Mouse (Mus musculus): ENCODE measurements at regions not wholly inside any gene's neighbourhood (a gene's known extent, or its start where the extent isn't known, plus 50 kb on each side); places are given as distances from the start of the nearest gene placed in this dataset.

DNA sequence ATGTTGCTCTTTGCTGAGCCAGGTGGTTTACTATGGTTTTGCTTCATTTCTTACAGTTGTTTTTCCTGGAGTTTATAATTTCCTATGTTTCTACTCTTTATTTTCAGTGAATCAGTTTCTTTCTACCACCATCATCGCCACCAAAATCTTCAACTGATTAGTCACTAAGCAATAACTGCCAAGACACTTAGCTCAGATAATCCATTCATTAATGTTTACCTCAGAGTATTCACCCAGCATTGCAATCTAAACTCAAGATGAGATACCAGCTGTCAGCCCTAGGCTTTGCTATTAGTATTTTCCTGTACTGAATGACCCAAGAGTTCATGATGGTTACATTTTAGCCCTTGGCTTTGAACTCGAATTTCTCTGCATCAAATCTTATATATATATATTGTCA lies 96.8 kb upstream of the Cadm1 start:
- no peak for DNase-seq (ENCODE audit: low spot score in 2 of 2)

GRCm38 (mm10) chr9:47434091-47434490 lies 95.9 kb upstream of the Cadm1 start:
- no peak for DNase-seq (ENCODE audit: low spot score in 2 of 2)

- no peak for DNase-seq (ENCODE audit: low spot score in 2 of 2)
Measured at GRCm38 (mm10) chr9:47438976-47439375, 91.0 kb upstream of the Cadm1 start.

DNA sequence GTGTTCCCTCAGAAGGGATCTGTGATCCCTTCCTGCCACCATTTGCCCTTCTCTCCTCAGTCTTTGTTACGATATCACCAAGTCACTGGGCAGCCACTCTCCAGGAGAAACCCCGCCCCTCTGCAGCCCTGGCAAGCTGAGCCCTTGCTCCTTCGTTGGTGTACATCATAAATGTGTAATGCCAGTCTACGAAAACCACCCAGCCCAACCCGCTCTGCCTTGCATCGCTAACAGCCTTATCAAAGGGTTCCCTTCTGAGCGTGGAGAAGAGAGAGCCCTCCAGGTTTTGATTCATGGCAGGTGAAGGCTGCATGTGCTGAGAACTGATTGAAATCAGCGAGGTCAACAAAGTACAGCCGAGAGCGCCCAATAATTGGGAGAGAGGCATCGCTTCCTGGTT lies 90.5 kb upstream of the Cadm1 start:
- DNase-seq (ENCODE audit: low spot score in 2 of 2): no peak

DNA sequence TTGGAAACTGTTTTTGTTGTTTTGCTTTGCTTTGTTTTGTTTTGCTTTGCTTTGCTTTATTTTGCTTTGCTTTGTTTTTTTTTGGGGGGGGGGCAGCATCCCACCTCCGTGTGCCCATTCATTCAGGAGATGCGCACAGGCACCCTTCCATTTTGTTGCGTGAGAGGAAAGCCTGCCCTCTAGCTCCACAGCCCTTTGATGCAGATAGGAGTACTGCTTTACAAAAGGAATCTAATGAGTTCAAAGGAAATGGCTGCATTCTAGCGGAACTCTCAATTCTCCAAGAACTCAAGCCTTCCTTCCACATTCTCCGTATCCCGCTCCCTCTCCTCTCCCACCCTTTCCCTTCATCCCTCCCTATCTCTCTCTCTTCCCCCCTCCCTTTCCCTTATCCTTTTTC lies 89.8 kb upstream of the Cadm1 start:
- DNase-seq (ENCODE audit: low spot score in 2 of 2): peak; percentile 48 to 60

GRCm38 (mm10) chr9:47441155-47441554 lies 88.8 kb upstream of the Cadm1 start:
- no peak for DNase-seq (ENCODE audit: low spot score in 2 of 2)

DNA sequence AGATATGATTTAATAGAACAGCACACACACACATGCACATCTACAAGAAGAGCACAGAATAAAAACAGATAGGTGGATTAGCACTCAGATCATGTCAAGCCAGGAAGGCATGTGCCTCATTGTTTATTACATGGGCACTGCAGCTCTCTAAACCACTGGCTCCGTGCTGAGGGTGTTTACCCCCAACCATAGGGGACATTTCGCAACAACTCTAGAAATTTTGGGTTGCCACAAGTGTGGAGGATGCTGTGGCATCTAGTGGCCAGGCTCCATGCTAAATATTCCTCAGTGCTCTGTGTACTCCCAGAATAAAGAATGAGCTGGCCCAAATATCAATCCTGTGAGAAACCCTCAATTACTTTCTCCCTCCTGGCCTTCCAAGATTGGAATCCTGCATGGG lies 85.8 kb upstream of the Cadm1 start:
- DNase-seq (ENCODE audit: low spot score in 2 of 2): no peak

GRCm38 (mm10) chr9:47444752-47445151 lies 85.2 kb upstream of the Cadm1 start:
- no peak for DNase-seq (ENCODE audit: low spot score in 2 of 2)

DNA sequence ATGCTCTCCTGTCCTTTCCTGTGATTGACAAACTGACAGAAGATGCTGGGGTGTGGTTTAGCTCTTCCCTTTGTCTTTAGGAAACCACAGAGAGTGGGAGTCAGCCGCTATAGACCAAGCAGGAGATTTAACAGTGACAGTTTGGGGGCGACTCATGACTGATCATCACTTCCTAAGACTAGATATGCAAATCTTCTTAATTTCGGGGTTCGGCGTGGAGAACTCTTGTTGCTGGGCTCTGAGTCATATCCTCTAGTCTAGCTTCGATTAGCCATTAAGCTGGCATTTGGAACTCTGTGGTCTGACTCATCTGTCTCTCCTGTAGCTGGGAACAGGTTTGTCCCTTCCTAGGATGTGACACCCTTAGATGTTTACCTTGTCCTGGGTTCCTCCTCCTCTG lies 84.6 kb upstream of the Cadm1 start:
- no peak for DNase-seq (ENCODE audit: low spot score in 2 of 2)

DNA sequence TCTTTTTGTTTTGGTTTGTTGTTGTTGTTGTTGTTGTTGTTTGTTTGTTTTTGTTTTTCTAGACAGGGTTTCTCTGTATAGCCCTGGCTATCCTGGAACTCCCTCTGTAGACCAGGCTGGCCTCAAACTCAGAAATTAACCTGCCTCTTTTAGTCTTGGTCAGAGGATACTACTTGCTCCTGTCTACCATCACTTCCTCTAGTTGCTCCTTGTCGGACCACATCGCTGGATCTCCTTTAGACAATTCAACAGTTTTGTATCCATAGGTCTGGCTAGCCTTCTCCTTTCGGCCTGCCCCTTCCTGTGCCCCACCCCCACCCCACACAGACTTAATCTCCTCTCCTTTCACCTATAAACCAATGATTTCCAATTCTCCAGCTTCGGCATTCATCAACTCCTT lies 77.2 kb upstream of the Cadm1 start:
- no peak for DNase-seq (ENCODE audit: low spot score in 2 of 2)

DNA sequence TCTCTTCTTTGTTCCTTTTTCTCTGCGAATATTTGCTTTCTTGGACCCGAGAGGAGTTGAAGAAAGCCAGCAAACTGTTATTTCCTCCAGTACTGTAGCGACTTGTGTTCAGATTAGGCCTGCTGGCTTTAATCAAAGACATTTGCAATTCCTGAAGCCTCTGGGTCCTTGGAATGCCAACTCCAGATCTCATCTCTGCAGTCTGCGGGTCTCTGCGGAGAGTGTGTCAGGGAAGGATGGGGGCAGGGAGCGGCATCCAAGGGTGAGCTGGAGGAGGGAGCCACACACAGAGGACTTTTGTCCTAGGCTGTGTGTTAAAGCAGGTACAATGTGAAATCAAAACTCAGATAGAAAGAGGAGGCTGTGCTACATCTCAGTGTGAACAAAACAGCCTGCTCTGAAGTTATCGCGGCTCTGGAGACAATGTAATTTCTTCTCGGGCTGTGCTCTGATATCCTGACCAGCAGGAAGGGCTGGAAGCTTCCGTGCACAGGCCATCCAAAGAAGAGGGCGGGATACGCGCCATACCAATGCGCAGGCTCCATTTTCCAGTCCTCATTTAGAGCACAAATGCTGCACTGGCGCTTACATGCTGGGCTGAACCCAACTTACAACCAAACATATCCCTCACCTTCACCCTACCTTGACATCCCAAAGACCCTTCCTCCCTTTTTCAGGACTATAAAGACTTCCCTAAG lies 71.1 kb upstream of the Cadm1 start:
- no peak for DNase-seq (ENCODE audit: low spot score in 2 of 2)

DNA sequence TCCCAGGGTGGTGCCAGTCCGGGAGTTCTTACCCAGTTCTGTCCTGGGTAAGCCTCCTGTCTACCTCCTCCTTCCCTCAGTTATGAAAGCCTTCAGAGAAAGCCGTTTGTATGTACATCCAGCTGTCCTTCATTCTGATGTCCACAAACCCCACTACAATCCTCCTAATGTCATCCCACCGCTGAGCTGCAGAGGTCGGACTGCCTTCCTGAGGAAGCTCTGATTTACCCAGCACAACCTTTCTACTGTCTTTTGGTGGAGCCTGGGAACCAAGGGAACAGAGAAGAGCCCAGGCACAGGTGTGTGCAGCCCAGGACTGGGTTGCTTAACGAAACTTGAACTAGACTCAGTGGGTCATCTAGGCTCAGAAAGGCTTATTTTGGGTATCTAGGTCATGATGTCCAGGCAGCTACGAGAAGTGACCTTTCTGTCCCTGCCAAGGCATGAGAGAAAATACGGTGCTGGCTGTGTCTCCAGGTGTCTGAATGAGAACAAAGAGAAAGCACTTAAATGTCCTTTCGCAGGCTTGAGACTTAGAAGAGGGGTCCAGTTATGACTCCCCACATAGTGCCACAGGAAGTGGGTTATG lies 70.4 kb upstream of the Cadm1 start:
- DNase-seq (ENCODE audit: low spot score in 2 of 2): no peak

GRCm38 (mm10) chr9:47460241-47460640 lies 69.7 kb upstream of the Cadm1 start:
- DNase-seq (ENCODE audit: low spot score in 2 of 2): no peak

DNA sequence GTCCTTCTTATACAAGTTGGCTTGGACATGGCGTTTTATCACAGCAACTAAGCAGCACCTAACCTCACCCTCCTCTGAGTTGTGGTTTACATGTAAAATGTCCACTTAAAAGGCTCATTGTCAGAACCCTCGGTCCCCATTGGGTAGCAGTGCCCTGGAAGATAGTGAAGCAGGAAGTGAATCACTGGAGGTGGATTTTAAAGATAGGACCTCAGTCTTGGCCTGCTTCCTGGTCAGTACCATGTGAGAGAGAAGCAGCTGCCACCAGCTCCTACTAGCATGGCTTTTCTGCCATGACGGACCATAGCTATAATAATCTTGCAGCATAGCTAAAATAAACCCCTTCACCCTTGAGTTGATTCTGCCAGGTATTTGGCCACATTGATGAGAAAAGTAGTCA lies 68.1 kb upstream of the Cadm1 start:
- DNase-seq (ENCODE audit: low spot score in 2 of 2): no peak

DNA sequence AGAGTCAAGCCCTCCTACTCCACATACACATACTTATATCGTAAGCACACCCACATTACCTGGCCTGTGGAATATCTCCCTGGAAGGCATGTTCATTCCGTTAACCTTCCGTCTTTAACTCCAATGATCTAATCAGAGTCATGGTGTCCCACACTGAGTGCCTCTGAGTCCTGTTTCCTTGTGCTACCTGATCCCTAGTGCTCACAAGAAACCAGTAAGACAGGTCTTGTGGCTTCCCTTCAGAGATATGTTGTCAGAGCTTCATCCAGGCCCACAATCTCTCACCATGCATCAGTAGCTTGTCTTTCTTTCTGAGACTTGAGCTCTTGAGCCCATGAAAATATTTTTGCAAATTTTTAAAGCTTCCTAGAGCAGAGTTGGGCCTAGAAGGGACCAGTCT lies 63.2 kb upstream of the Cadm1 start:
- DNase-seq (ENCODE audit: low spot score in 2 of 2): no peak

DNA sequence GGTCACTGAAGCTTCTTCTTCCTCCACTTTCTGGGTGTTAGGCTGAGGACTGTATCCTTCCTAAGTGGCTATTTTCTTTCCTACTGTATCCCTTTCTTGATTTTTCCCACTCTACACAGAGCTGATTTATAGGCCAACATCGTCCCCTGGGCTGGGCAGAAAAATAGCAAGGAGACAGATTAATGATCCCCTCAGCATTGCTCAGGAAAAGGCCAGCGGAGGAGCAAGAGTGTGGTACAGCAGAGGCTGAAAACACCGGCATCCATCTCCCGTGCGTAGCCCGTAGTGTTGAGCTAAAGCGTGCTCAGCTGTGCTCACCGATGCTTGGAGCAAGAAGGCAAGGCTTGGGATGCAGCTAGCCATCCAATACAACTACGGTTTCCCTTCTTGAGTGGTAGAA lies 62.2 kb upstream of the Cadm1 start:
- DNase-seq (ENCODE audit: low spot score in 2 of 2): no peak

GRCm38 (mm10) chr9:47469576-47469975 lies 60.4 kb upstream of the Cadm1 start:
- no peak for DNase-seq (ENCODE audit: low spot score in 2 of 2)

- DNase-seq (ENCODE audit: low spot score in 2 of 2): no peak
Measured at GRCm38 (mm10) chr9:47470741-47471140, 59.2 kb upstream of the Cadm1 start.

GRCm38 (mm10) chr9:47471767-47472420 lies 58.1 kb upstream of the Cadm1 start:
- no peak for DNase-seq (ENCODE audit: low spot score in 2 of 2)

GRCm38 (mm10) chr9:47473776-47474365 lies 56.1 kb upstream of the Cadm1 start:
- DNase-seq (ENCODE audit: low spot score in 2 of 2): no peak

DNA sequence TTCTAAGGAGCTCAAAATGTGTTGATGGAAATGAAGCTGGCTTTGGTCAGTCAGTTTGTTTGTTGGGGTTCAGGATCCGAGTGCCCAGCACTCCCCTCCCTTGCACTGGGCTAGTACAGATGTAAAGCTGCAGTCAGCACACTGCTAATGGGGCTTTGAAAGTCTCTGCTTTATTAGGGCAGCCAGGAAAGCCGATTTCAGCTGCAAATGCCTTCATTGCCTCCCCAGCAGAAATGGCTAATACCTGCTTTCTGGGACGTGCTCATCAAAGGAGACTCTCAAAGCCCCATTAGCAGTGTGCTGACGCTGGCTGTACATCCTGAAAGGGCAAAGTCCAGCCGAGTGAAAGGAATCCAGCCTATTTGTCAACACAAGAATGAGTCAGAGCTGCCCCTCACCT lies 55.2 kb upstream of the Cadm1 start:
- DNase-seq (ENCODE audit: low spot score in 2 of 2): no peak

GRCm38 (mm10) chr9:47477889-47478288 lies 52.1 kb upstream of the Cadm1 start:
- DNase-seq (ENCODE audit: low spot score in 2 of 2): no peak
